Mouse (Mus musculus) megakaryocyte-erythroid progenitor cell, adult 5 weeks (primary cell): ENCODE results near the gene Rpl35a. TPM values are rescaled to one million over a fixed set of nuclear protein-coding genes. Genes with fewer than 3 reads are reported as not detected.

Experiments used
- polyA plus RNA-seq: library from polyadenylated mRNA; stranded (reverse); fragments of >175 nt; gene quantifications from 2 replicates; pipeline ENCODE4 v1.2.3, GENCODE M21; 2012

Rpl35a gene
- polyA plus RNA-seq = 177 and 180 TPM in 2 replicates

GRCm38 (mm10) chr16:33056095-33056785 lies at the start of gene Rpl35a, which contains the start of gene Iqcg:
TSS of gene Rpl35a (plus strand) at chr16:33056453.
TSS of gene Iqcg (minus strand) at chr16:33056218.

DNA sequence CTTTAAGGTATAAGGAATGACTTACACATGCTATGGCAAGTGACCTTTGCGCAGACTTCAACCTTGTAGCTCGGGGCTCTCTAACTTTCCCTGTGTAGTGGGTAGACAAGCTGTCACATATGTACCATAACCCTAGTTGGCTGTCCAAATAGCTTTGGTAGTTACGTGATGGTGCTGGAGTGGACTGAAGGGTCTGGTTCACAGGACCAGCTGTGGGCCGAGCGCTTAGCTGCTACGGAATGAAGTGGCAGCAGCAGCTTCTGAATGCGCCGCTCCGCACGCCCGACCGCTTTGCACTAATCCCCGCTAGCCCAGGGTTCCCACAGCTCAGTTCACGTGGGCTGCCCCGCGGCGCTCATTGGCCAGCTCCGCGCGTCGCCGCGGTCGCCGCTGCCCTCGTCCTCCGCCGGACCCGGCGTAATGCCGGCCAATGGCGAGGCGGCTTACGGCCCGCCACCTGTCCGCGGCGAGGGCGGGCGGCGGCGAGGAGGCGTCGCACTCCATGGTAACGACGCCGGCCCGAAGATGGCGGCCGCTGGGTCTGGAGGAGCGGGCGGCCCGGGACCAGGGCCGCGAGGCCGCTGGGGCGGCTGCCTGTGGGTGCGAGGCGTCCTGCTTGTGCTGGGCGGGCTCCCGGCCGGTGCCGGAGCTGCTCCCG lies 5.9 kb downstream of the Rpl35a start, which contains the start of gene Lmln:
TSS of gene Lmln (plus strand) at position 498 of the 658 bp plus-strand sequence.

Other genes with a start within 250 kb of the Rpl35a start
- not detected in 2 replicates for gene Smbd1, start 246.0 kb upstream of the Rpl35a start, polyA plus RNA-seq
- gene Fyttd1, start 179.0 kb upstream of the Rpl35a start, polyA plus RNA-seq = 155 and 193 TPM in 2 replicates
- 7.7 TPM in 2 replicates for gene Rubcn, start 178.7 kb upstream of the Rpl35a start, polyA plus RNA-seq
- gene Lrch3, start 142.4 kb upstream of the Rpl35a start, polyA plus RNA-seq = 4.3 and 5.1 TPM in 2 replicates
- gene Iqcg, start 235 bp upstream of the Rpl35a start, polyA plus RNA-seq = 0.66 and 2.2 TPM in 2 replicates
- 0.30 and 0.45 TPM in 2 replicates for gene Lmln, start 6.1 kb downstream of the Rpl35a start, polyA plus RNA-seq
- gene Osbpl11, start 128.6 kb downstream of the Rpl35a start, polyA plus RNA-seq = 3.7 and 3.9 TPM in 2 replicates
- 44.3 and 57.1 TPM in 2 replicates for gene Snx4, start 195.0 kb downstream of the Rpl35a start, polyA plus RNA-seq